Mouse (Mus musculus) thymus, adult 2 months (tissue): Measurements from ENCODE around the gene Snx14.

Source experiments
- CTCF ChIP-seq: fragments of 200-500 bp; IDR thresholded peaks from 2 replicates; pipeline ENCODE4 v1.5.1; 2012; ENCODE audit warnings: mild to moderate bottlenecking, control low read depth, low read length, moderate library complexity, borderline replicate concordance; ENCODE audit not compliant: control insufficient read depth, poor library complexity, insufficient read depth; ENCODE audit errors: extremely low read depth
- POLR2A ChIP-seq: fragments of 200-500 bp; IDR thresholded peaks from 2 replicates; pipeline ENCODE4 v1.6.1; 2012; ENCODE audit warnings: mild to moderate bottlenecking, low read length, control low read depth, moderate library complexity; ENCODE audit not compliant: control insufficient read depth, poor library complexity, insufficient read depth; ENCODE audit errors: extremely low read depth

GRCm38 (mm10) chr9:88342701-88343100 is 96.1 kb downstream of the Snx14 start:
- TF ChIP-seq POLR2A = no peak
- no peak for TF ChIP-seq CTCF
